Mouse (Mus musculus) thymus, postnatal 14 days (tissue): Measurements from ENCODE around the gene Chgb.

Experiments used
- DNase-seq: peaks from one replicate; pipeline ENCODE4 v3.0.0; 2021

The Chgb gene

GRCm38 (mm10) chr2:132780978-132781377, at the start of gene Chgb:
TSS of gene Chgb (plus strand) at chr2:132781278.
- DNase-seq, result no peak

GRCm38 (mm10) chr2:132732940-132733339, 48.1 kb upstream of the Chgb start:
- no peak for DNase-seq

- DNase-seq, result no peak
Observed at GRCm38 (mm10) chr2:132733603-132734573, 47.2 kb upstream of the Chgb start.

GRCm38 (mm10) chr2:132738816-132739432, 42.2 kb upstream of the Chgb start:
- no peak for DNase-seq

- DNase-seq, result no peak
Observed at GRCm38 (mm10) chr2:132741862-132742347, 39.2 kb upstream of the Chgb start.

GRCm38 (mm10) chr2:132744866-132745265, 36.2 kb upstream of the Chgb start:
- DNase-seq, result no peak

GRCm38 (mm10) chr2:132746108-132746507, 35.0 kb upstream of the Chgb start:
- no peak for DNase-seq

- no peak for DNase-seq
Observed at GRCm38 (mm10) chr2:132750726-132751125, 30.4 kb upstream of the Chgb start.

- DNase-seq, result no peak
Observed at GRCm38 (mm10) chr2:132751141-132752066, 29.7 kb upstream of the Chgb start.

- no peak for DNase-seq
Observed at GRCm38 (mm10) chr2:132752398-132752797, 28.7 kb upstream of the Chgb start.

- DNase-seq, result no peak
Observed at GRCm38 (mm10) chr2:132753137-132753536, 27.9 kb upstream of the Chgb start.

GRCm38 (mm10) chr2:132757911-132758310, 23.2 kb upstream of the Chgb start:
- no peak for DNase-seq

- no peak for DNase-seq
Observed at GRCm38 (mm10) chr2:132770822-132771221, 10.3 kb upstream of the Chgb start.

GRCm38 (mm10) chr2:132781439-132782068, 476 bp downstream of the Chgb start:
- DNase-seq, result peak; percentile 85

GRCm38 (mm10) chr2:132784039-132784438, 3.0 kb downstream of the Chgb start:
- DNase-seq, result no peak

- DNase-seq, result no peak
Observed at GRCm38 (mm10) chr2:132793441-132794203, 12.5 kb downstream of the Chgb start.

GRCm38 (mm10) chr2:132794204-132794586, 13.1 kb downstream of the Chgb start:
- DNase-seq, result no peak

- no peak for DNase-seq
Observed at GRCm38 (mm10) chr2:132802976-132803375, 21.9 kb downstream of the Chgb start.

GRCm38 (mm10) chr2:132815608-132816314, 34.7 kb downstream of the Chgb start, which contains the start of the genes Trmt6 and Mcm8:
TSS of gene Trmt6 (minus strand) at chr2:132816055.
TSS of gene Mcm8 (plus strand) at chr2:132816141.
- DNase-seq, result peak; percentile 93

GRCm38 (mm10) chr2:132841071-132841470, 60.0 kb downstream of the Chgb start:
- no peak for DNase-seq
